Mouse (Mus musculus) embryo, embryonic 10 days (tissue): Measurements from ENCODE around the gene Spin1.
"Not testable (repeated sequence)": the region's sequence is repeated elsewhere in the genome, so short reads cannot be mapped to it uniquely, and the experiment has no call there.

ENCODE experiments used
- DNase-seq: peaks from one replicate; pipeline ENCODE4 v3.0.0-alpha.2; 2015; ENCODE audit warnings: low spot score

The Spin1 gene

GRCm38 (mm10) chr13:51094323-51095195 is 6.1 kb upstream of the Spin1 start:
- peak; percentile 13 for DNase-seq

DNA sequence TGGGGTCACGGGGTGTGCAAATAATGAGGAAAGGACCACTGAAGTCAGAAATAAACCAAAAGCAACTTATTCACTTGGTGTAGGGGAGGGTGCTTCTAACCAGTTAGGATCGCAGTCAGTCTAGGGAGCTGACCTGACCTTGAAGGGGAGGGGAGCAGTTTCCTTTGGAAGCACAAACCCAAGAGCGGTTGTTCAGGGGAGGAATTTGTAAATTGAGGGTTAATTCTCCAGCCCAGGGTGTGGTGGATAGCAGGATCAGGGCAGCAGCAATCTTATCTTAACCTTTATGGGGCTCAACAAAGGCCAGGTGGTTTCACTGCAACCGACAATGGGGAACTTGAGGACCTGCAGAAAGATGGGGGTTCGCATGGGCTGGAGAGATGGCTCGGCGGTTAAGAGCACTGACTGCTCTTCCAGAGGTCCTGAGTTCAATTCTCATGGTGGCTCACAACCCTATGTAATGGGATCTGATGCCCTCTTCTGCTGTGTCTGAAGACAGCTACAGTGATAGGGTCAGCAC is 5.4 kb upstream of the Spin1 start:
- no peak for DNase-seq

GRCm38 (mm10) chr13:51096644-51097043 is 4.0 kb upstream of the Spin1 start:
- DNase-seq = no peak

GRCm38 (mm10) chr13:51099560-51100232 is 984 bp upstream of the Spin1 start:
- DNase-seq = peak; percentile 73

DNA sequence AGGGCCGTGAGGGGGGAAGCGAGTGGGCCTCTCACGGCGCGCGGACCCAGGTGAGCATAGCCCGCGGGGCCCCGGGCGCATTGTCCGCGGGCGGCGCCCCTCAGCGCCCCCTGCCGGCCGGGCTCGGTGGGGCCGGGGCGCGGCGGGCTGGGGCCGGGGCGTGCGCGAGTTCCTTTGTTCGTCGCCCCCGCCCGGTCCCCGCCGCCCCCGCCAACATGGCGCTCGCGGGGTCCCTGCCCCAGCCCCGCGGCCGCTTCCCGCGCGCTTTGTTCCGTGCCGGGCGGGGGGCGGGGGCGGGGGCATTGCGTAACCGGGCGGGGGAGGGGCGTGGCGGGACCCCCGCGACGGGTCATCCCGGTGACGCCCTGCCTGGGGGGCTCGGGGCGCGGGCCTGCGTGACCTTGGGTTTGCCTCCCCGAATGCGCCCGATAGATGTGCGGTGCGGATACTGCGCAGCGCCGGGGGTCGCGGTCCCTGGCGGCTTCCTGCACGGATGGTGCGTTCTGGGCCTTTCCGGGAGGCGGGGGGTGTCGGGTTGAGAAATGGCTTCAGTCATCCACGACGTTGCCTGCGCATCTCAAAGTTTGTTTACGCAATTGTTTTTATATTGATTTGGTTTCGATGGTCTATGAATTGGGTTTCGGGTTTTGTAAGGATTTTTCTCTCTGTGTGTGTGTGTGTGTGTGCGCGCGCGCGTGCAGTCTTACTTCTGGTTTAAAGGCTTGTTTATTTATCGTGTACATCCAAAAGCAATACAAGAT is 516 bp downstream of the Spin1 start:
- peak; percentile 69 for DNase-seq

DNA sequence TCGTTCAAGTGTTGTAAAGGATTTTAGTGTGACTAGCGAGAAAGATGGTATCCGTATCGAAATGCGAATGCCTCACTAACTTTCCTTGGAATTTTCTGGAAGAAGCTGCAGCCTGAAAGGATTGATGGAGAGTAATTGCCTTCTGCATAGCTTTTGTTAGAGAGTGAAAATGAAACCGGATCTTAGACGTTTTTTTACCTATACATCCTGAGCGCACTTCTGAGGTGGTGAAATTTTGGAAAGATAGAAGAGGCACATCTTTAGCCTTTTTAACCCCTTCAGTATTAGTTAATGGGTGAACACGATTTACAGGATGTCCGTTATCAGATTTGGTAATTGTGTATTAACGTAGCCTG is 1.1 kb downstream of the Spin1 start:
- peak; percentile 28 for DNase-seq

- DNase-seq = no peak
Measured at GRCm38 (mm10) chr13:51103111-51103725, 2.5 kb downstream of the Spin1 start.

DNA sequence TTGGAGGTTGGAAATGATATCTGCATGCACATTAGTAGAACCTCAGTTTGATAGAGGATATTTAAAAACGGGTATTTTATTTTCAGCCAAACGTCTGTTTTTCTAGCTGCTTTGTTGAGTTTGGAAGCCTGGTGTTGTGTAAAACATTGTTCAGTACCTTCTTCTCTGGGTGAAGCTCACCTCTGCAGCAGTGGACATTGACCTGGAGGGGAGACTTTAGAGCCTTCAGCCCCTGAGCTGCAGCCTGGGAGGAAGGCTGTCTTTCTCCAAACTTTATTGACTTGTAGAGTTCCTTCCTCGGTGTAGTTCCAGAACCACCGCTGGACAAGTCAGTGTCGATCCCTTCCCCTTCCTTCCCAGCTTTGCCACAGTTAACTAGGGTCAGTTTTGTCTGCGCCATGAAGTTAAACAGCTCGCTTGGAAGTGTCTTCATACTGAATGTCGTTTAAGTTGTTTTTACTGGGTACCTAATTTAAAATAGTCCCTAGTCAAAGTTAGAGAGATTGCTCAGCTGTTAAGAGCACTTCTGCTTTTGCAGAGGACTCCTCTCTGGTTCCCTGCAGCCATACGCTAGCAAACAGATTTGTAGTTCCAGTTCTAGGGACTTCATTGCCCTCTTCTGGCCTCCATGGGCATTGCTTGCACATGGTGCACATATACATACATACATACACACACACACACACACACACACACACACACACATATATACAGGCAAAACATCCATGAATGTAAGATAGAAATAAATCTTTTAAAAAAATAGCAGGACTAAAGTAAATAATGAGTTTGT is 3.4 kb downstream of the Spin1 start:
- DNase-seq = no peak

DNA sequence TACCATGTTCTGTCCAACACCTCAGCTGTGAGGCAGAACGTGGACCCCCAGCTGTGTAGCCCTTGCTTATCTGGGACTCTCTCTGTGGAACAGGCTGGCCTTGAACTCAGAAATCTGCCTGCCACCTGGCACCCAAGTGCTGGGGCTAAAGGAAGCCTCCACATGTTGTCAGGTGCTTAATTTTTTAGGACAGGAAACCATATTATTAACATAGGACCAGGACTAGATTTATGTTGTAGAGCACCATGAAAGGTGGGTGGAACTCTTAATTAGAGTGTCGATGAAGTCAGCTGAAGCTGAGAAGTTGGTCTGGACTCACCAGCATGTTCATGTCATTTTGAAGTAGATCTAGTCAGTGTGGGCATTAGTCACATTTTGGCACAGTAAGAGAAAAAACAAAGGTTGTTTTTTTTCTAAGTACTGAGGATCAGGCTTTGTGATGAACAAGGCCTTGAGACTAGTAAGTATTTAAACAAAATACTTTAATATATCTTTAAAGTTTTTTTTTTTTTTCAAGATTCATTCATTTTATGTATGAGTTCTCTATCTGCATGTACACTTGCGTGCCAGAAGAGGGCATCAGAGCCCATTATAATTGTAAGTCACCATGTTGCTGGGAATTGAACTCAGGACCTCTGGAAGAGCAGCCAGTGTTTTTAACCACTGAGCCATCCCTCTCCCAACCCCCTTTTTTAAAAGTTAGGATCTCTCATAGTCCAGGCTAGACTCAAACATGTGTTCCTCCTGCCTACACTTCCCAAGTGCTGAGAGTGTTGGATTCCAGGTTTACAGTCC is 5.4 kb downstream of the Spin1 start:
- no peak for DNase-seq

GRCm38 (mm10) chr13:51106816-51107215 is 6.1 kb downstream of the Spin1 start:
- no peak for DNase-seq

- no peak for DNase-seq
Measured at GRCm38 (mm10) chr13:51109517-51109916, 8.8 kb downstream of the Spin1 start.

- DNase-seq = not testable (repeated sequence)
Measured at GRCm38 (mm10) chr13:51114398-51114797, 13.7 kb downstream of the Spin1 start.

- DNase-seq = no peak
Measured at GRCm38 (mm10) chr13:51115762-51116161, 15.1 kb downstream of the Spin1 start.

GRCm38 (mm10) chr13:51120734-51121133 is 20.1 kb downstream of the Spin1 start:
- peak; percentile 46 for DNase-seq

GRCm38 (mm10) chr13:51121966-51122365 is 21.3 kb downstream of the Spin1 start:
- no peak for DNase-seq

DNA sequence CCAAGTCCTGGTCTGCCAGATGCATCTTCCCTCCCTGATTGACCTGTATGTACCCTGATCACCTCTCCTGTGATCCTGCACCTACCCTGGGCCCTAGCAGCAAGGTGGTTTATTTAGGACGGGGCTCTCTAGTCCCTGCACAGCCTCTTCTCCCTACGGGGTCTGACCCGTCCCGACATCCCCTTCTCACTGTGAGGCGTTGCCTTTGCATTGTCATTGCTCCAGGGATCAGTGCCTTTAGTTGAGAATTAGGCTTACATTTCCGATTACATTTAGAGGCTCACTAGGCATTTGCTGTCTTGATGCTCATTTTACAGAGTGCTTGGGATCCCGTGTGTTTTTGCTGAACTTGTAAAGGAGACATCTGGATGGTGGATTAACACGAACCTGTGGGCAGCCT is 22.1 kb downstream of the Spin1 start:
- no peak for DNase-seq

DNA sequence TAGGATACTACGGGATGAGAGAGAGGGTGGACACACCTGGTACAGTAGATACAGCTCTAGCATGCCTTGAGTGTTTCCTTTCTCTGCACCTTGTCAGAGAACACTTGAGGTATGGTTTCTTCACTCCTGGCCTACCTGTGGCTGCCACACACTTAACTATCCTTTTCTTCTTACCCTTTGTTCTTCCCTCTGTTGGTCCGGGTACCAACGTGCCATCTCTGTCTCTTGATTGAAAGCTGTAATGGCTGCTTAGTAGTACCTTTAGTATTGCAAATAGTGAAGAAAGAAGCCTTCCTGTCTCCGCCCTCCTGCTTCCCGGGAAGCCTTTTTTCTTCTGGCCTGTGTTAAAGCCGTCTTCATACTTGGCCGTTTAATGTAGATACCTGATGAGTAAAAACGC is 24.7 kb downstream of the Spin1 start:
- no peak for DNase-seq

DNA sequence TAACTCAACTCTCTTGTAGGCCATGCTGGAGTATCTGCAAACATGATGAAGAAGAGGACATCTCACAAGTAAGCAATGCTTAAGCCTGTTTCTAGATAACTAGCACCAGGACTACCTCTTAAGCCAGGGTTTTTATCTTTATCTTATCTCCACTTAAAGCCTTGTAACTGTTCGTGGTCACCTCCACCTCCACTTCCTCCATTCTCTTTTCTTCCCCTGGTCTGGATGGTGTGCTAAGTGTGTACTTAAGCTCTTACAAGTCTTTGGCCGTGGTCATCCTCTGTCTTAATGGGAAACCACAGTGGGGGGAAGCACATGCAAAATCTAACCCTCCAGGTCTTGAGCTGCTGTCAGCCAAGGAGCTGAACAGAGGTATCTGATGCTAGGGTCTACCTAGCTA is 27.2 kb downstream of the Spin1 start:
- DNase-seq = no peak

DNA sequence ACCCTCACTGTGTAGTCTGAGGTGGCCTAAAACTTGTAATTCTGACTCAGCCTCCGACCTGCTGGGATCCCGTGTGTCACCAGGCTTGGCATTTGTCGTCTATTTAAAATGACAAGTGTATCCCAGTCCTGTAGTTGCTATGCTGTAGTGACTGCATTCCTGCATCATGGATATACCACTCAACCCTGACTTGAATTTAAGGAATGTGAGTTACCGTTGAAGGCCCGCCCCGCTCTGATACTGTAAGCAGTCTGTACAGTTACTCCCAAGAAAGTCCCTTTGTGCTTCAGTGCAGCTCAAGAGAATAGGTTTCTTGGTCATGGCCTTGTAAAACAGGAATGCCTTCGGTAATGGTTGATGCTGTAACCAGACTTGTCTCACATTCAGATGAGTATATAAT is 27.7 kb downstream of the Spin1 start:
- no peak for DNase-seq

DNA sequence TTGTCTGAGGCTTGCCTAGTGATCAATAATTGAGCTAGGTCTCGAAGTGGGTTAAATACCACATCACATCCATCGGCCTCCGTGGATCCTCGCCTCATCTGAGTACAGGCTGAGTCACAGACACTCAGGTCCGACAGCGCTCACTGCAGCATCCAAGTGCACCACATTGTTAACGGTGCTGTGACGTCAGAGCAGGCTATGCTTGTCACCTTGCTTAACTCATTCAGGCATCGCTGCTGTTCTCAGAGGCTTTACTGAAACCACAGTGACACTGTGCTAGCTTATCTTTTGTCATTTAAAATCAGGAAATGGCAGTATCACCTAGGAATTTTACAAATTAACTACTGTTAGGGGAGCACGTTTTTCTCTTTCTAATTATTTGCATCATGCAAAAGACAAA is 30.5 kb downstream of the Spin1 start:
- no peak for DNase-seq
